Mouse (Mus musculus) gastrocnemius, postnatal 25 days (tissue): Measurements from ENCODE around the gene Ankrd27. TPM values are rescaled to one million over a fixed set of nuclear protein-coding genes. Genes with fewer than 3 reads are reported as not detected.

Experiments
- total RNA-seq, 2 experiments: library from RNA; stranded (reverse); gene quantifications; 1 replicate in 1 of 2; 2 replicates in 1 of 2; pipeline ENCODE4 v1.2.3; 2021

Ankrd27 gene
- total RNA-seq, 2 experiments from 2014 or later: 7.9 to 11.1 TPM

Other genes with a start within 250 kb of the Ankrd27 start
- 1 to 10 TPM in 1 of 2 experiments, under 1 TPM in 1; 0.79 to 1.0 TPM for gene Faap24, start 189.4 kb upstream of the Ankrd27 start, total RNA-seq
- 1 to 10 TPM; 4.9 to 6.4 TPM for gene Cep89, start 189.2 kb upstream of the Ankrd27 start, total RNA-seq
- gene Slc7a9, start 137.4 kb upstream of the Ankrd27 start, total RNA-seq: not detected
- not detected for gene Tdrd12, start 48.5 kb upstream of the Ankrd27 start, total RNA-seq
- gene Nudt19, start 29.9 kb upstream of the Ankrd27 start, total RNA-seq: 10 to 100 TPM; 37.7 to 42.7 TPM
- under 1 TPM; 0.05 to 0.43 TPM for gene Rgs9bp, start 662 bp upstream of the Ankrd27 start, total RNA-seq
- 100 to 1,000 TPM; 110 to 118 TPM for gene Pdcd5, start 61.3 kb downstream of the Ankrd27 start, total RNA-seq
- 1 to 10 TPM; 5.0 TPM for gene Dpy19l3, start 168.2 kb downstream of the Ankrd27 start, total RNA-seq
- gene Zfp507, start 216.8 kb downstream of the Ankrd27 start, total RNA-seq: 10 to 100 TPM; 13.8 to 15.4 TPM